Mouse (Mus musculus): ENCODE data around the gene Arsg.

The Arsg gene

DNA sequence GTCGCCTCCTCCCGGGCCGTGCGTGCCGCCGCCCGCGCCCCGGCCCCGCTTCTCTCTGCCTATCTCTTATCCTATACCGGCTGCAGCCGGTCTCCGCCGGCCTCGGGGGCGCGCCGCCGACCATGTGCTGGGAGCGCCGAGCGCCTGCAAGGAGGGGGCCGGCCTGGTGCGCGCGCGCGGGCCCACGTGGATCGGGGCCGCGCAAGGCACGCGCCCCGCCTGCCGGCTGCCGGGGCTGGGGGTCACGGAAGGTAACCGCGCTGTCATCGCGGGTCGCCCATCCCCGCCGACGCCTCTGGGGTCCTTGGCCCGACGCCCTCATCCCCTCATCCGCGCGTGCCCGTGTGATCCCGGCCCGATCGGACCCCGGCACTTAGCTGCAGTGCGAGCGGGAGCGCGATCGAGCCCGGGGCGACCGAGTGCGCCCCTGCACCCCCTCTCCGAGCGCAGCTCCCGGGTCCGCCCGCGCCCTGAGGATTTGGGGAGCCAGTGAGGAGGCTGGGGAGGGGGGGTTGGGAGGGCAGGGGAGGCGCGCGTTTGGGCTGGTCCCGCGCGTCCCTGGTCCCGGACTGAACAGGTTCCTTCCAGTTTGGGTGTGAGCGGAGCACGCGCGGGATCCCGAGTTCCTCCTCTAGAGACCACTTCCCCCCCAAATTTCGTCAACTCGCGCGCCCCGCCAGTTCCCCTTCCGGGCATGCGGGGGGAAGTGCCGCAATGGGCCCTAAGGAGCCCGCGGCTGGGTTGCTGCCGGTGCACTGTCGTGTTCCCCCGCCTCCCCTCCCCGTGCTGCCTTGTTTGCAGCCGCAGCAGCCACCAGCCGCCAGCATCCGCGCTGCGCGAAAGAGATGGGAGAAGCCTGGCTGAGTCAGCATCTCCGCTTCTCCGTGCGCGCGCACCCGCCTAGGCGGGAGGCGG is at the start of gene Arsg, which contains the start of gene Slc16a6:
Gene Arsg (plus strand): TSS at position 204 of the 915 bp plus-strand sequence.
Gene Slc16a6 (minus strand): TSS at position 428 of the 915 bp plus-strand sequence.
- DNase-seq: peak; percentile 96

DNA sequence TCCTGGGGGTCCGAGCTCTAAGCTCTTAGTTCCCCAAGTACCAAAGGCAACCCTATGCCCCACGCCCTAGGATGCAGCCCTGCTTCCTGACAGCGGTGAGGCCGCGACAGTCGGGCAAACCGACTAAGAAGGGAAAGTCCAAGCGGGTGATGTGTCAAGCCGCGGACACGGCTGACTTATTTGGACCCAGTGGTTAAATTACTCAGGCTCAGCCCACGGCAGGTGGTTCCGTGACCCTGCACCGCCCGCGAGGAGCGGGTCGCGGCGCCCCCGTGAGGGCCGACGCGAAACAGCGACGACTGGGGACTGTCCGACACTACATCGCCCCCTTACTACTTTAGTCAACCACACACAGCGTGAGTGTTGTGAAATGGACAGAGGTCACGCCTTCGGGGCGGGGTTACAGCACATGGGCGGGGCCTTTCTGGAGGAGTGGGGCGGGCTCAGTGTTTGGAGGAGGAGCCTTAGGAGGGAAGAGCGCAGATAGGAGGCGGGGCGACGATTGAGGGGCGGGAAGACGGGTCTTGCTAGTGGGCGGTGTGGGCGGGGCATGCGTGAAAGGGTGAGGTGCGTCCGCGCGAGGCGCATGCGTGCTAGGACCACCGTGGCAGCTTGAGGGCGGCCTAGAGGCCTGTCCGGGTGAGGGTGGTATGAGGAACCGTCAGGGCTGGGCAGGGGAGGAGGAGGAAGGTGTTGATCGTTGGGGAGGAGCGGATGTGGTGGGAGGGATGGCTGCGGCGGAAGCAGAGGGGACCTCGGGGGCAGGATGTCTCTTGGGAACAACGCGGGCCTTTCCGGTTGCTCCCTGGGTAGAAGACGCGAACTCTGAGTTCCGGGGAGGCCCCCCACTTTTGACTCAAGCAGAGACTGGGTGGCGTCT is 47.5 kb upstream of the Arsg start, which contains the start of gene Amz2:
Gene Amz2 (plus strand): TSS at position 555 of the 880 bp plus-strand sequence.
- peak; percentile 100 for DNase-seq

DNA sequence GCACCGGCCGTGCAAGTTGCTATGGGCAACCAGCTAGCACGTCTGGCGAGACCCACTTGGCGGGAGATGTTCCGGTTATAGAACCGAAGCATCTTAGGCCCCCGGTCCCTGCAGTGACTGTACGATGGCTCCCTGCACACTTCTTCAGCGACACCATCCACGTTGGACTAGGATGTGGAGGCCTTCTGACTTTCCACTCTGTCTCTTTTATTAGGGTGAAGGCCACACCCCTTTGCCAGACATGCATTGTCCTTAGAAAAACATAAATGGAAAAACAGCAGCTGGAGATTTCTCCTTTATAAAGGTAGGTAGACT is 46.9 kb upstream of the Arsg start:
- no peak for DNase-seq

DNA sequence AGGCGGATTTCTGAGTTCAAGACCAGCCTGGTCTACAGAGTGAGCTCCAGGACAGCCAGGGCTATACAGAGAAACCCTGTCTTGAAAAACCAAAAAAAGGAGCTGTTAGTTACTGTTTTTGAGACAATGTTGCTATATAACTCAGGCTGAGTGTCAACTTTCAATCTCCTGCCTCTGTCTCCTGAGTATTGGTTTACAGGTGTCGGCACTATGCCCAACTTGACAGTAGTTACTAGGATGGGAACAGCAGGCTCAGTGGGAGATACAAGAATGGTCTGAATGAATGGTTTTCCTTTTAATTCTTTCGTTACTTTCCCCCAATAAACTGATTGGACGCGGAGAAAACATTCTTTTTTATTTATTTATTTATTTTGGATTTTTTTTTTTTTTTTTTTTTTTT is 45.8 kb upstream of the Arsg start:
- DNase-seq: no peak

DNA sequence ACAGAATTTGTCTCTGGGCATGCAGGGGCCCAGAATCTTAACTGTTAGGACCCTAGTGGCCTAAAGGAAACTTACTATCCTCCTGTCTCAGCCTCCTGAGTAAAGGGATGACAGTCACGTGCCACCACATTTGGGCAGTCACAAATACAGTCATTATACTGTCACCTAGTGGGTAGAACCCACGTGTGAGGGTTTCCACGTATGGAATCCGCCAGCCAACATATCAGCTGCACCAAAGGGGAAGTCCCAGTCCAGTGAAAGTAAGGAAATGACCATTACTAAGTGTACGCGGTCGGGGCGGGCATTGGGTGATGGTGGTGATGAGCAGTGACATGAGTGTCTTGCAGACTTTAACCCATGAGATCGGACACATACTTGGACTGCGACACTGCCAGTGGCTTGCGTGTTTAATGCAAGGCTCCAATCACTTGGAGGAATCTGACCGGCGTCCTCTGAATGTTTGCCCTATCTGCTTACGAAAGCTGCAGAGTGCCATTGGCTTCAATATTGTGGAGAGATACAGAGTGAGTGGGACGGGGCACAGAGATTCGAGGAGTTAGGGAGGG is 38.9 kb upstream of the Arsg start:
- DNase-seq: no peak

DNA sequence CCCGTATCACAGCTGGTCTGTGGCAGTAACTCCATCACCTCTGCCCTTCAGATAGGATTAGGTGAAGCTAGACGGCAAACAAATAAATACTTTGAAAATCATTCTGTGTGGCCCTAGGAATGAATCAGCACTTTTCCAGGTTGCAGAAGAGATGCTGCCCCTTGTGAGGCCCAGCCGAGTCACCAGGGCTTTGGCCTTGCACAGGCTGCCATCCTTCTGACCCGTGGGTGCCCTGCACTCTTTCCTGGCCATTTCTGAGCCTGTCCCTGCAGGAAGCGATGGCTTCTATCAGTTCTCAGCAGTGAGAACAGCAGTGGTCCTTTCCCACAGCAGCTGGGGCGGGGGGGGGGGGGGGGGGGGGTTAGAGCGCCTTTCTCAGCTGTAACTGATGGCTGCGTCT is 36.3 kb upstream of the Arsg start:
- no peak for DNase-seq

DNA sequence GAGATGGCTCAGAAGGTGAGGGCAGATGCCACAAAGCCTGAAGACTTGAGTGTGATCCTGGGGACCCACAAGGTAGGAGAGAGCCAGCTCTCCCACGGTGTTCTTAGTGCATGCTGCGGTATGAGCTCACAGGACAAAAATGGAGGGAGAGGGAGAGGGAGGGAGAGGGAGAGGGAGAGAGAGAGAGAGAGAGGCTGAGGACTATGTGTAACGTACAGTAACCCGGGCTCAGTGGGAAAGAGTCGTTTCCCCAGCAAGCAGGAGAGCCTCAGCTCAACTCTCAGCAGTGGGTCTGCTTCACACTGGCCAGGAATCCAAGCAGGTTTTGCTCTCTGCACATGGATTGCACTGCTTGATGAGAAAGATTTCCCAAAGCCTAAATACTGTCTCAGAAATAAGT is 34.0 kb upstream of the Arsg start:
- DNase-seq: no peak

DNA sequence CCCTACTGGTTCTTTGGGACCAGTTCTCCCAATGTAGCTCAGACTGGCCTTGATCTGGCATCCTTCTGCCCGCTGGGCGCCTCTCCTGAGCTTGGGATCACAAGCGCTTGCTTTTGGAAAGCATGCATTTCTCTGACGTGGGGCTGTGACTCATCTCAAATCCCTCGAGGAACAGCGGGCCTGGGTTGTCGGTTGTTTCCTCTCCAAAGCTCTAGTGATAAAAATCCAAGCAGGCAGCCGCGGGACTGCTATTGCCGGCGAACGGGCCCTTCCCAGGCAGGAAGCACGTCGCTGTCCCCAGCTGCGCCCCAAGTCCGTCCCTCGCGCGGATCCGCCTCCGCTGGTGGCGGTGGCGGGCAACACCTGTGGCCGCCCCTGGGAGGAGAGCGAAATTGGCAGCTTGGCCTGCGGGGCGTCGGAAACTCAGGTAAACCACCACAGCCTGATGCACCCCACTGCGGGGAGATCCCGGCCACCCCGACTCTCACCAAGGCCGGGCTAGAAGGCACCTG is 33.3 kb upstream of the Arsg start:
- peak; percentile 77 for DNase-seq

DNA sequence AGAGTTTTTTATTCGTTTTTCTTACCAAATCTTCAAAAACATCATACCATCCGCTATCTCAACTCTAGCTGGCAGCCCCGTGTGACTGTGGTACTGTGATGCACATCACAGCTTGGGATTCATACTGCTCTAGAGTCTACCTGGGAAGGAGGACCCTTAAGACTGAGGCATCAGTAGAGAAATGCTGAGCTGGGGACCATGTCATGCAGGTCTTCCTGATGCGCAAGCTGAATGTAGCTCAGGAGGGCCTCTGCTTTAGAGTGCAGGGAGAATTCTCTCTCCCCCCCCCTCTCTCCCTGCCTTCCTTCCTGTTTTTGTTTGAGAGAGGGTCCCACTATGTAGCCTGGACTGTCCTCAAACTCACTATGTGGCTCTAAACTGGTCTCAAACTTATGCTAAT is 32.5 kb upstream of the Arsg start:
- DNase-seq: no peak

DNA sequence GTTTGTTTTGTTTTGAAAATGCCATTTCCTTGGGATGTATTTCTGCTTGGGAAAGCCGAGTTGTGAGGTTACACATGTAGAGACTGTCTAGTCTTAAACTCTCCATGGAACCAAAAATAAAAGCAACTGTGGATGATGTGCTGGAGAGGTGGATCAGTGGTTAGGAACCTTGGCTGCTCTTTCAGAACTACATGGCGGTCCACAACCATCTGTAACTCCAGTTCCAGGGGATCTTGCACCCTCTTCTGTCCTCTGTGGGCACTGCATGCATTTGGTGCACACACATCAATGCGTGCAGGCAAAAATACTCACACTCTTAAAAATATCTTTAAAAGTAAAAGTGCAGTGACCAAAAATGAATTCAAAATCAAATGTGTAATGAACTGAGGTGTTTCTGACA is 32.1 kb upstream of the Arsg start:
- peak; percentile 66 for DNase-seq

DNA sequence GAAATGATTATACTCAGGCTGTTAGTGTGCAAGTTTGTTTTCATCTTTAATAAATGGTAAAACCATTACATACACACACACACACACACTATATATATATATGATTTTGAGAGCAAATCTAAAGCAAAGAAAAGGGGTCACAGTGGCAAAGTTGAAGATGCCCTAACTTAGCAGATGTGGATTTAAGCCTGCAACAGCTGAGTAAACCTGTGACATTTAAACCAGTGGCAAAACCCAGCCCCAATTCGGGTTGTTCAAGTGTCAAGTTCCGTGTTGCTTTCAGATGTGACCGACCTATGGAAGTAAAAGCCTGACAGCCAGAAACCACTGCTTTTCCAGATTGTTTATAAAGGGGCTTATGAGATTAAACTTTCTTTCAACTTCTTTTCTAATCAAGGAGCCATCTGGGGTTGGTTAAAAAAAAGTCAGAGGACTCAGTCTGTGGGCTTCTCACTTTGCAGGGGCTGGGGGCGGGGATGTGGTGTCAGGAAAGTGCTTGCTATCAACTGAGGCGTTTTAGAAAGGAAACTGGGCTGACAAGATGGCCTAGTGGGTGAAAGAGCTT is 30.9 kb upstream of the Arsg start:
- no peak for DNase-seq

DNA sequence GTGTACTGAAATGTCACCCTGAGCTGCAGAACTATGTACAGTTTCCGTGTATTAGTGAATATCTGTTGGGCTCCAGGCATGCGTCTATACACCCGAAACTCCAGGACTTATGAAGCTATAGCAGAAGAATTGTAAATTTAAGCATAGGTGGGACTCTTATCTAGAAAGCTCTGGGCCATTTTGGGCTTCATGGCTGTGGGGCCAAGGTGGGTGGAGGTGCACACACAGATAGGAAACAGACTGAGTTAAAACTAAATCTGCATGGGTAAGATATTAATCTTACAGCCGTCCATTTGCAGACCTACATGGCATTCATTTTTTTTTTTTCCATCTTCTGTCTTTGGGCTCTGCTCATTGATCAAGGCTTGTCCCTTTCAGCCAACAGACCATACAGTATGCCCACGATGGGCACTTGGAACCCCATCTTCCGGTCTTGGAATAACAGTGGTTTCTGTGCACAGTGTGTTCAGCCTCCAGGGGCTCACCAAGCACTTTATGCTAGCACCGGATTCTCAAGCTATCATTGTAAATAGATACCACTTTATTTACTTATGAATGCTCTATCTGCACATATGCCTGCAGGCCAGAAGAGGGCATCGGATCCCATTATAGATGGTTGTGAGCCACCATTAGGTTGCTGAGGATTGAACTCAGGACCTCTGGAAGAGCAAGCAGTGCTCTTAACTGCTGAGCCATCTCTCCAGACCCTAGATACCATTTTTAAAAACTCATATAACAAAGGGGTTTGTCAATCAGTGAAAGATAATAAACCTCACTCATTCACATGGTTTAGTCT is 29.5 kb upstream of the Arsg start:
- DNase-seq: peak; percentile 36

DNA sequence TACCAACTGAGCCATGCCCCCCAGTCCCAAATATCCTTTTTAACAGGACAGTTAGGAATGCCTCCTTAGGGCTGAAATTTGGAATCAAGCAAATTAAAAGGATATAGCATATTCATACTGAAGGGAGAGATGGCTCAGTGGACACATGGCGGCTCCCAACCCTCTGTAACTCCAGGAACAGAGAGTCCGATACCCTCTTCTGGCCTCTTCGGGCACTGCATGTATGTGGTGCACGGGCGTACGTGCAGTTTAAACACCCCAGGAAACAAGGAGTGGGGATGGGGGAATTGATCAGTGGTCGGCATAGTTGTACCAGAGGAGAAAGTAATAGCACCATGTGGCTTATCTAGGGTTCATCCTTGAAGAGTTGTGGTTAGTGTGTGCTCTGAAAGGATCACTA is 28.6 kb upstream of the Arsg start:
- peak; percentile 62 for DNase-seq

DNA sequence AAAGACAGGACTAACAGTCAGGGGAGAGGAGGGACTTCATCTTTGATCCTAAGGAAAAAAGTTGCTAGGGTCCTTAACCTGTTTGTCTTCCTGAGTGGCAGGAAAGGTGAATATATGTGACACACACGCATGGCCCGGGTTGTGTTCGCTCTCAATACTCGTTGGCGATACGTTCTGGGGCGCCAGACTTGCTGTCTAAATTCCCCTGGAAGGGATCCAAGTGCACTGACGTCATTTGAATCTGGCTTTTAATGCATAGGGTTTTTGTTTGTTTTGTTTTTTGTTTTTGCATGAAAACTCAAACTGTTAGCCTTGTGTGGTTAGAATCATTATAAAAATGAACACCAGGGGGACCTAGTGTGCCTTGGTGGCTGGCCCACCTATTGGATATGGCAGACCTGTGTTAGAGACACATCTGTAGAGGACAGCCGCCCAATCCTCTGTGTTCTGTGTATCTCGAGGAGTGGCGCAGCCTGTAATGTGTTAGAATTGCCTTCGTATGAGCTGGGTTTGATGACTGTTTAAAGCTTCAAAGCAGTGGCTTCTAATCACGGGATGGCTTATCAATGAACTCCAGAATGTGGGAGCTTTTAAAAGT is 27.6 kb upstream of the Arsg start:
- peak; percentile 46 for DNase-seq

DNA sequence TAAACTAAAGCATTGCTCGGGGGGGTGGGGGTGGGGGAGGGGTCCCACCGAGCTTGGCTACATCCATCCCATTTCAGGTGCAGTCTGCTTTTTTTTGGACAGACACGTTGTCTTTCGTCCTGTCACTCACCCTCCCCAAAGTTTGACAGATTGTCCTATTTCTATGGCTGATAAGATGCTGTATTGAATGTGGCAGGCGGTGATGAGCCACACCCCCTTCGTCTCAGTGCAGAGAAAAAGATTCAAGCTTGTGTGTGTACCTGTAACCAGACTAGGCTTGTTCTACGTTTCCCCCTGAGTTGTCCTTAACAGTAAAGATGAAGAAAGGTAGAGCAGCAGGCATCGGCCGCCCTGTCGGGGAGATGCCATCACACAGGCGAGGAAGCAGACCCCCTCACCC is 22.0 kb upstream of the Arsg start:
- no peak for DNase-seq

DNA sequence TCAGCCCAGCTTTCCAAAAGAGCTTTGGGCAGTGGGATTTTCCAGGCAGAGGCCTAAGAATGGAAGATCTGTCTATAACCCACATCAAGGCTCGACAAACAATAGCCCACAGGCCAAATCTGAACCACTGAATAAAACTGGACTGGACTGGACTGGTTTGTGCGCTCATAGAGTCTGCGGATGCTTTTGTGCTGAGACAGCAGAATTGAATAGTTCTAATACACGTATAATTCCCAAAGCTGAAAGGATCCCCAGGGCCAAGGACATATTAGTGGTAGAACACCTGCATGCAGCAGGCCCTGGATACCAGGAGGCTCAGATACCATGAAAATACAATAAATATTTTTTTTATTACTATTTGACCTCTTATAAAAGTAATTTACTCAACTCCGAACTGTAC is 16.9 kb upstream of the Arsg start:
- no peak for DNase-seq

DNA sequence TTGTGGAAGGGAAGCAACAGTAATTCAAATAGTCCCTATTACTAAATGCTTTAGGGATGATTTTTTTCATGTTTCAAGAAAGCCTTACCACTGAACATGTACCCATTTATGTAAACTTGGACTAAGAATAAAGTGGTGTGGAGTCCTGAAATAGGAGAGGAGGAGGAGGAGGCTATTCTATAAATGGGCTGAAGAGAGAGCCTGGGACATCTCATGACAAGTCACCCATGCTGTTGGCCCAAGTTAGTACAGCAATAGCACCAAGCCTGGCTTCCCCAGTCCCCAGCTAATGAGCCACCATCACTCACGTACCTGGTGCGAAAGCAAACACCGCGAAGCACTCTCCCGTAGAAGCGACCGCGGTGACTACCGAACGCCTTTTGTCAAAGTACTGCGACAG is 15.0 kb upstream of the Arsg start:
- no peak for DNase-seq

DNA sequence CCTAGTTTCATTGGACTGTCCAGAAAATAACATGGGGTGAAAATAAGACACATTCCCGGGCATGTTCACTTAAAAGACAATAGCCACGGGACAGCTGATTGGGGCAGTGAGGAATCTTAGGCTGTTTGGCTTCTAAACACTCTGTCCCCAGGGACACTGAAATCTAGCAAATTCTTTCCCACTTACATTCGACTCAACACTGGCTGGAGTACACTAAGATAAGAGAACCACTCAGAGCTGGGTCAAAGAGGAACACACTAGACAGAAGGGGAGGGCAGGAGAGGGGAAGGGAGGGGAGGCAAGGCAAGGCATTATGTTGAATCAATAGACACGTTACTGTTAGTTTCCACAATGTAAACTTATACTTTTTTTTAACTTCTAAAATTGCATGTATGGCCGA is 12.6 kb upstream of the Arsg start:
- no peak for DNase-seq

DNA sequence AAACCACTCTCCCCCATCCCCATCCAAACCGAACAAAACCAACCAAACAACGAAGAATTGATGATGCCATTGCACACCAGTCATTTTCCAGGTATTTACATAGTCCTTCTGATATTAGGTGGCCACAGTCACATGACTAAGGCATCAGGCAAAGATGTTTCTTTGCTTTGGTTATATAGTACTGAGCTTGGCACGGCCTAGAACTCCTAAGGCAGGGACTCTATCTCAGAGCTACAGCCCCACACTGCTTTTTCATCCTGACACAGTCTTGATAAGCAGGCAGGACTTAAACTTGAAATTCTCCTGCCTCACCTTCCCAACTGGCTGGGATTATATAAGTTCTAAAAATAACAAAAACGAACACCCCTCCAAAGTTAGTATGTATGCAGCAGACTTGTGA is 8.1 kb upstream of the Arsg start:
- DNase-seq: peak; percentile 49

DNA sequence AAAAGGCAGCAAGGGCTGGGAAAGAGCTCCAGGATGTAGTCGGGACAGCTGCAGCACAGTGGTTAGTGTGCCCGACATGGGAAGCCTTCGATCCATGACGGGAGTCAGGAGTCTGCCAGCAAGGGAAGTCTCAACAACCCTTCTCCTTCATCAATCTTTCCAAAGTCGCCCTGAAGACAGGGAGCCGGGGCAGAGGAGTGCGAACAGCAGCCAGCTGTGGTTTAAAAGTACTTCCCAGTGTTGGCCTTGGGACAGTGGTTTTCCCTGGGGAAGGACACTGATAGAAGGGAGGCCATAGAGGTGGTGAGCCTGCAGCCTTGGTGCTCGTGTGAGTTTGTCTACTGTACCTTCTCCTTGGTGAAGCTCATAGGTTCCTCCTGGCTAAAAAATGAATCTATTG is 6.2 kb upstream of the Arsg start:
- DNase-seq: no peak

DNA sequence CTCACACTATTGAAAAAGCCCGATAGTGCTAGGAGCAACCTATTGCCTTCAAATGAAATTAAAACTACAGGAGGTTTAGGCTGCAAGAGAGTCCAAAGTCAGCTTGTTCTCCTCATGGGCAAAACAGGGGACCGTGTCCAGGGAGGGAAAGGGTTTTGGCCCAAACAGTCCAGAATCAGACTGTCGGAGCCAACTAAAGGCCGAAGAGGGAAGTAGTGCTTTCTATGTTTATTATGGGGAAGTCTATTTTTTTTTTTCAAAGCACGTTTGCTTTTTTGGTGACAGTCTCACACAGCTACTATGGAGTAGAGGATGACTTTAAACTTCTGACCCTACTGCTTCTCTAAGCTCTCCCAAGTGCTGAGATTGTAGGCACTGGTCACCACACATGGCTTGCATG is 5.0 kb upstream of the Arsg start:
- DNase-seq: no peak

DNA sequence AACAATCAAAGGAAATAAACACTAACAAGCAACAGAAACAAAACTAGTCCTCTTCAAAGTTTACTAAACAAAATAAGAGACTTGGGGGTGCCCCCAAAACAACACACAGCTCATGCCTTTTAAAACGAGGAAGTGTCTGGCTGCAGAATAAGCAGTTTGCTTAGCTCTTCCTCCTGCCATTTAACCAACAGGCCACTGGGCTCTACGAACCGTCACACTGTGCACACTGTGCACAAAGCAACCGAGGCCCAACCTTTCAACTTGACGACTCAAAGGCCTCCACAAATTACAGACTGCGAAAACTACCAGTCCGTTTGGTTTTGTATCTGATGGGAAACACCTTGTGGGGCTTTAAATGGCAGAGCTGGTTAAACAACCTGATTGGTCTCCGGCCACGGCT is 3.0 kb upstream of the Arsg start:
- DNase-seq: peak; percentile 28
